In the genomic region with DNA sequence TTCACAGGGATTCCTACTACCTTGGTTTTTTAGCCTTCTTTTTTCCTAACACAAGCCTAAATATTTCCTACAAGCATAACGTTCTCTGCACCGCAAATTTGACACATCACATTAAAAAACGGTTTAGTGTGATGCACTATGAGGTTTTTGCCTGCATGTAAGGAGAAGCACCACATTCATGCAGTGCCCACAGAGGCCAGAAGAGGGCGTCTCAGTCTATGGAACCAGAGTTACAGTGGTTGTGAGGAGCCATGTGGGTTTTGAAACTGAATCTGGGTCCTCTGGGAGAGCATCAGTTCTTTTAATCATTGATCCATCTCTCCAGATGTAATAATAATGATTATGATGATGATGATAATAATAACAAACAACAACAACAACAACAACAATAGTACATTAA, we compare ENCODE assay signal across 10 mouse cellular contexts. TPM values are rescaled to one million over a fixed set of nuclear protein-coding genes. Genes with fewer than 3 reads are reported as not detected.
A peak's percentile ranks its signal among the peaks of the same experiment; 100 is the strongest.
DNase-seq lines count a peak whose midpoint lies in the region; ATAC-seq and TF ChIP-seq lines count a peak whose summit lies in the region.
"Had no signal": no experiment of that assay in that cellular context is flagged by ENCODE, and none has a peak within 500 bp of the region (broad histone marks: within the 10 kb centered on the region; RNA-seq: fewer than 3 reads in every experiment).

No protein-coding gene starts in this region.

- no peak for DNase-seq in heart, postnatal 0 days (ENCODE audit: low spot score)
- peak; percentile 7 for DNase-seq in ovary, postnatal 14 days (ENCODE audit: low spot score)
- DNase-seq in ovary, adult 18-20 months (ENCODE audit: low spot score): no peak
- peak; percentile 22 for DNase-seq in c-Kit-positive CD71-positive TER-119-negative erythroid progenitor cells, embryonic 14.5 days (ENCODE audit: low read depth)
- peak; percentile 23 for DNase-seq in retina, embryonic 14.5 days (ENCODE audit: low spot score)
- no peak for DNase-seq in heart, adult 11 months
- DNase-seq in heart, postnatal 25 days (ENCODE audit: low spot score): no peak

- H3K4me2 ChIP-seq in heart, postnatal 0 days (ENCODE audit: low read depth, low read length): no peak overlapping the region
- no peak overlapping the region for H3K4me2 ChIP-seq in heart, embryonic 12.5 days
- H3K4me2 ChIP-seq: midbrain, embryonic 12.5 days had no signal

- H3K36me3 ChIP-seq in heart, postnatal 0 days (replicated peaks; ENCODE audit: control insufficient read depth, insufficient read depth, low read length): no peaks in the 10 kb centered on the region
- no peaks in the 10 kb centered on the region for H3K36me3 ChIP-seq in heart, embryonic 12.5 days
- H3K36me3 ChIP-seq: midbrain, embryonic 12.5 days had no signal

- H3K4me3 ChIP-seq in heart, postnatal 0 days (ENCODE audit: low read depth, low read length): no peak overlapping the region
- no peak overlapping the region for H3K4me3 ChIP-seq in heart, embryonic 12.5 days
- H3K4me3 ChIP-seq: midbrain, embryonic 12.5 days had no signal

- intact Hi-C loops in heart, postnatal 25 days (cut with DNase I): no loop called here

- no peak overlapping the region for H3K9ac ChIP-seq in heart, postnatal 0 days (replicated peaks; ENCODE audit: low read depth, low read length)
- no peak overlapping the region for H3K9ac ChIP-seq in heart, embryonic 12.5 days
- H3K9ac ChIP-seq: midbrain, embryonic 12.5 days had no signal

- no peaks in the 10 kb centered on the region for H3K4me1 ChIP-seq in heart, postnatal 0 days (ENCODE audit: control insufficient read depth, insufficient read depth)
- H3K4me1 ChIP-seq in heart, embryonic 12.5 days (replicated peaks): no peaks in the 10 kb centered on the region
- H3K4me1 ChIP-seq: midbrain, embryonic 12.5 days had no signal

- no peaks in the 10 kb centered on the region for H3K27me3 ChIP-seq in heart, postnatal 0 days (ENCODE audit: control insufficient read depth, insufficient read depth, low read length)
- no peaks in the 10 kb centered on the region for H3K27me3 ChIP-seq in heart, embryonic 12.5 days (replicated peaks)
- H3K27me3 ChIP-seq: midbrain, embryonic 12.5 days had no signal

- peak; percentile 25; the same call in 1 of the 2 replicates for TF ChIP-seq CTCF in heart, postnatal 0 days (IDR thresholded peaks at IDR 0.05; ENCODE audit: low read depth)

- no peaks in the 10 kb centered on the region for H3K9me3 ChIP-seq in heart, postnatal 0 days (replicated peaks; ENCODE audit: control insufficient read depth, low read length)
- H3K9me3 ChIP-seq in heart, embryonic 12.5 days (replicated peaks): no peaks in the 10 kb centered on the region
- H3K9me3 ChIP-seq: midbrain, embryonic 12.5 days had no signal

- TF ChIP-seq EP300 in heart, postnatal 0 days (IDR thresholded peaks at IDR 0.05; ENCODE audit: low read depth): no peak

- no peak overlapping the region for H3K27ac ChIP-seq in heart, postnatal 0 days (ENCODE audit: low read depth)
- no peak overlapping the region for H3K27ac ChIP-seq in heart, embryonic 12.5 days (ENCODE audit: poor library complexity, severe bottlenecking)
- H3K27ac ChIP-seq: midbrain, embryonic 12.5 days had no signal

- WGBS in heart, postnatal 0 days: 36% methylated on average over 4 of the region's 4 CpGs
- 48% methylated on average over 4 of the region's 4 CpGs for WGBS in heart, embryonic 12.5 days

- ATAC-seq in heart, postnatal 0 days (ENCODE audit: insufficient read depth, low read depth): no peak
- ATAC-seq in heart, embryonic 12.5 days (ENCODE audit: insufficient number of reproducible peaks, low FRiP score): no peak

RNA-seq across cellular contexts. Expression of gene 1700018F24Rik, which starts 1.2 kb away (rescaled TPM):
- total RNA-seq in heart, postnatal 0 days (2014; rRNA removed; ENCODE audit: low replicate concordance): not detected in 2 replicates
- not detected in 2 replicates for polyA plus RNA-seq in heart, postnatal 0 days (2015; fragmentation: Nextera tagmentation; extraction: Ambion mirVana)
- not detected in 2 replicates for polyA plus RNA-seq in heart, embryonic 12.5 days (2016; fragmentation: Nextera tagmentation; extraction: Ambion mirVana)
- not detected for total RNA-seq in heart, postnatal 25 days (2021)
- total RNA-seq: hematopoietic stem cell, adult 5-6 weeks had no signal
- polyA plus RNA-seq: midbrain, embryonic 12.5 days had no signal

RNA-seq across cellular contexts. Expression of gene Gm4871, which starts 9.1 kb away (rescaled TPM):
- total RNA-seq in heart, postnatal 0 days (2014; rRNA removed; ENCODE audit: low replicate concordance): not detected in 2 replicates
- not detected in 2 replicates for polyA plus RNA-seq in heart, postnatal 0 days (2015; fragmentation: Nextera tagmentation; extraction: Ambion mirVana)
- not detected in 2 replicates for polyA plus RNA-seq in heart, embryonic 12.5 days (2016; fragmentation: Nextera tagmentation; extraction: Ambion mirVana)
- not detected for total RNA-seq in heart, postnatal 25 days (2021)
- total RNA-seq: hematopoietic stem cell, adult 5-6 weeks had no signal
- polyA plus RNA-seq: midbrain, embryonic 12.5 days had no signal

RNA-seq across cellular contexts. Expression of gene Arpc1a, which starts 42.0 kb away (rescaled TPM):
- total RNA-seq in heart, postnatal 0 days (2014; rRNA removed; ENCODE audit: low replicate concordance): 64.7 and 73.5 TPM in 2 replicates
- polyA plus RNA-seq in heart, postnatal 0 days (2015; fragmentation: Nextera tagmentation; extraction: Ambion mirVana): 82.0 and 83.5 TPM in 2 replicates
- polyA plus RNA-seq in heart, embryonic 12.5 days (2016; fragmentation: Nextera tagmentation; extraction: Ambion mirVana): 101 and 105 TPM in 2 replicates
- total RNA-seq in heart, postnatal 25 days (2021): 10 to 100 TPM; 56.8 to 68.1 TPM

RNA-seq across cellular contexts. Expression of gene Kpna7, which starts 42.2 kb away (rescaled TPM):
- not detected in 2 replicates for total RNA-seq in heart, postnatal 0 days (2014; rRNA removed; ENCODE audit: low replicate concordance)
- polyA plus RNA-seq in heart, postnatal 0 days (2015; fragmentation: Nextera tagmentation; extraction: Ambion mirVana): not detected in 2 replicates
- polyA plus RNA-seq in heart, embryonic 12.5 days (2016; fragmentation: Nextera tagmentation; extraction: Ambion mirVana): not detected in 2 replicates
- total RNA-seq in heart, postnatal 25 days (2021): not detected
- total RNA-seq: hematopoietic stem cell, adult 5-6 weeks had no signal
- polyA plus RNA-seq: midbrain, embryonic 12.5 days had no signal

Comparison
In these comparisons a context has a peak if more than half of its experiments do, and no peak if none do; other contexts are left out.
1. DNase-seq: peak in ovary, postnatal 14 days (single experiment), c-Kit-positive CD71-positive TER-119-negative erythroid progenitor cells, embryonic 14.5 days (single experiment) and retina, embryonic 14.5 days (single experiment); none in heart, postnatal 0 days (single experiment), ovary, adult 18-20 months (single experiment), heart, adult 11 months (single experiment) and heart, postnatal 25 days (single experiment).